Mouse (Mus musculus) embryonic facial prominence, embryonic 12.5 days (tissue): ENCODE results near the gene Chd6. TPM values are rescaled to one million over a fixed set of nuclear protein-coding genes. Genes with fewer than 3 reads are reported as not detected.

Experiments used
- ATAC-seq: fragments of 200-750 bp; cut with Nextera tagmentation; 2 replicates; pipeline ENCODE4 v1.8.0; 2017; ENCODE audit not compliant: insufficient number of reproducible peaks, insufficient read depth, low FRiP score, low TSS enrichment
- H3K27ac ChIP-seq: fragments of 300-500 bp; sonication (generic); 2 replicates; pipeline ENCODE4 v1.5.1; 2016; ENCODE audit warnings: mild to moderate bottlenecking
- H3K27me3 ChIP-seq: fragments of 300-500 bp; sonication (generic); 2 replicates; pipeline ENCODE4 v1.6.1; 2016; ENCODE audit warnings: mild to moderate bottlenecking, moderate library complexity
- H3K36me3 ChIP-seq: fragments of 300-500 bp; sonication (generic); 2 replicates; pipeline ENCODE4 v1.6.1; 2016; ENCODE audit warnings: mild to moderate bottlenecking
- H3K4me1 ChIP-seq: fragments of 300-500 bp; sonication (generic); 2 replicates; pipeline ENCODE4 v1.6.1; 2016
- H3K4me2 ChIP-seq: fragments of 300-500 bp; sonication (generic); replicated peaks from 2 replicates; pipeline ENCODE4 v1.6.1; 2016; ENCODE audit warnings: mild to moderate bottlenecking, moderate library complexity
- H3K4me3 ChIP-seq: fragments of 300-500 bp; sonication (generic); 2 replicates; pipeline ENCODE4 v1.5.1; 2016; ENCODE audit warnings: mild to moderate bottlenecking
- H3K9ac ChIP-seq: fragments of 300-500 bp; sonication (generic); 2 replicates; pipeline ENCODE4 v1.6.1; 2016; ENCODE audit warnings: mild to moderate bottlenecking, moderate library complexity
- H3K9me3 ChIP-seq: fragments of 300-500 bp; sonication (generic); 2 replicates; pipeline ENCODE4 v1.6.1; 2016; ENCODE audit warnings: mild to moderate bottlenecking, moderate library complexity
- WGBS: fragments of 180-500 bp; shearing (Covaris S2); methylation state at CpG from one replicate; pipeline ENCODE4 v1.1.7; 2016; 5-methylcytosine and 5-hydroxymethylcytosine counted together
- polyA plus RNA-seq: library from polyadenylated mRNA; unstranded; fragments of >200 nt; fragmentation: Nextera tagmentation; extraction: Ambion mirVana; gene quantifications from 2 replicates; pipeline ENCODE4 v1.2.1, GENCODE M21; 2016

The Chd6 gene
- polyA plus RNA-seq, 1 experiment from 2014 or later = 44.6 TPM

- Histone ChIP-seq H3K4me1 (no peaks in the 10 kb centered on the region), H3K9ac (no peak overlapping the region), H3K27me3 (no peaks in the 10 kb centered on the region), H3K27ac (no peak overlapping the region), H3K4me3 (no peak overlapping the region), H3K4me2 (no peak overlapping the region), H3K36me3 (0 out of 2 replicates have a peak, but pooled peaks cover 4% of the 10 kb centered on the region), H3K9me3 (no peaks in the 10 kb centered on the region)
- no peak for ATAC-seq
- 75% methylated on average over 7 of the region's 7 CpGs for WGBS
Observed at GRCm38 (mm10) chr2:160901656-160902412, 207.0 kb downstream of the Chd6 start.

Other genes with a start within 250 kb of the Chd6 start
- 12.0 and 12.2 TPM in 2 replicates for gene Zhx3, start 236.1 kb downstream of the Chd6 start, polyA plus RNA-seq
- gene Lpin3, start 228.4 kb downstream of the Chd6 start, polyA plus RNA-seq = 2.1 and 2.7 TPM in 2 replicates
- 20.5 and 22.3 TPM in 2 replicates for gene Emilin3, start 196.7 kb downstream of the Chd6 start, polyA plus RNA-seq